Mouse (Mus musculus) erythroblast, adult 5-6 weeks (primary cell): ENCODE measurements around the gene Kcna3. TPM values are rescaled to one million over a fixed set of nuclear protein-coding genes. Genes with fewer than 3 reads are reported as not detected.

Experiments used
- ATAC-seq: replicated peaks from 2 replicates; pipeline ENCODE4 v1.8.0; 2016; ENCODE audit warnings: moderate number of reproducible peaks, mild to moderate bottlenecking, moderate TSS enrichment, inconsistent platforms; ENCODE audit not compliant: poor library complexity, low FRiP score, severe bottlenecking
- total RNA-seq, 2 experiments: library from RNA; stranded (forward) in 1 of 2; stranded (reverse) in 1 of 2; fragments of 150-400 nt in 1 of 2; fragments of 200-764, 138-1000 nt in 1 of 2; gene quantifications; 2 replicates each; pipeline versions ENCODE4 v1.2.3 to v1.2.4; 2015 to 2017; ENCODE audit warnings: low replicate concordance in 2 of 2

Kcna3 gene
- total RNA-seq (2015; ENCODE audit: low replicate concordance): 4.4 TPM in 1 of 2 replicates, not detected in the other
- 1.5 and 1.7 TPM in 2 replicates for total RNA-seq (2017; ENCODE audit: low replicate concordance)

GRCm38 (mm10) chr3:107035521-107036457 lies at the start of gene Kcna3:
Kcna3 (plus strand) TSS chr3:107036169.
- ATAC-seq: no peak

DNA sequence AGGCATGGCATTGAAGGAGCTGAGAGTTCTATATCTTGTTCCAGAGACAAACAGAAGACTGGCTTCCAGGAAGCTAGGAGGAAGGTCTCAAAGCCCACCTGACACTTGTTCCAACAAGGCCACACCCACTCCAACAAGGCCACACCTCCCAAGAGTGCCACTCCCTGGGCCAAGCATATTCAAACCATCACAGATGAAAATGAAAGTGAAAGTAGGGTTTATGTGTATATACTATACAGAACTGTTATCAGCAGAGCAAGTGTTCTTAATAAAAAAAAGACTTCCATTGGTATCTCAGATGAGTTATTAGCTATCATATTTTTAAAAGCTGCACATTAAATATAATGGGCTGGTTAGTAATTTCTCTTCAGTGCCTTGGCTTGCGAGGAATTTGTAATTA lies 44.6 kb upstream of the Kcna3 start:
- no peak for ATAC-seq

GRCm38 (mm10) chr3:106995347-106995746 lies 40.6 kb upstream of the Kcna3 start:
- ATAC-seq: no peak

- no peak for ATAC-seq
Observed at GRCm38 (mm10) chr3:106996186-106996585, 39.8 kb upstream of the Kcna3 start.

- no peak for ATAC-seq
Observed at GRCm38 (mm10) chr3:106998370-106998769, 37.6 kb upstream of the Kcna3 start.

DNA sequence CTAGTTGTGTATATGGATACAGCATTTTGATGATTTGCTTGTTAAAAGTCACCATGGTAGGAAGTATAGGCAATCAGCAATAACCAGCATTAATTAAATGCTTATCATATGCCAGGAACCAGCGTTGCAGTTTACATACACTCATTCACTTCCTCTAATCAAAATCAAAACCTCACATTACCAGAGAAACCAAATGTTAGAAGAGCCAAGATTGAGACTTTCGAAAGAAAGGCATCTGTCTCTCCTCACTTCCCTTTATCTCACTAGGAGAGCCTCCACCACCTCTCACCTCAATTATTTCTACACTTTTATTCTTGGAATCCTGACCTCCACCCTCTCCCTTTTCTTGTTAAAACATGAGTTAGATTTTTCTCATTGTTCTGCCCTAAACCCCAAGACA lies 35.8 kb upstream of the Kcna3 start:
- ATAC-seq: no peak

DNA sequence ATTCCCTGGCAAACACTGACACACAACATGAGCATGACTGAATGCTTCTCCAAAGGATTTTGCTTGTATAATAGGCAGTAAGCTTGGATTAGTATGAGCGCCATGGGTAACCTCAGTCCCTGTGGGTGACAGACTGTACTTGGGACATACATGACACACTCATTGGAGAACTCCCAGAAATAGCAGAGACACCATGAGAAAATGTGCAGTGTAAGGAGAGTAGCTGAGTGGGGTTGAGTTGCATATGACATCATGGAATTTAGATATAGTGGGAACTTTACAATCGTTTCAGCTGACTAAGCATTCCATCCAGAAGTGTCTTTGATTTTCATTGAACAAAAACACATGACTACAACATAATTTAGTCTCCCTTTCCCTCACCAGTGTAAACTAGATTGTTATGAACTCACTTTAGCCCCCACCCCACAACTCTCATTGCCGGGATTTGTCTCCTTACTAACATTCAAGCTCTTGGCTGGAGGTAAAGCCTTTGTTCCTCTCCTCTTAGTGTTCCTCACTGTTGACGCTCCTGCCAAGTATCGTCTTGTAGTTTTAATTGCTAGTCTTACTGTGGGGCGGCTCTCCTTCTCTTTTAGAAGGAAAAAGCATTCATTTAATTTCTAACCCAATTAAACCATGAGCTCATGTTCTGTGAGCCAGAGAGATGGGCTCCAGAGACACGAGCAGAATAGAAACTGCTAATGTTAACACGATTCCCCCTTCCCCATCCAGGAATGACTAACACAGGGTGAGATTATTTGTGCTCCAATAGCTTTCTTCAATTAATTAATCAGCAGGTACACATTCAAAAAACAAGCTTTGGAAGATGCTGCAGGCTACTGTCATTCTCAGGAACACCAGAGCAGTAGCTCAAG lies 33.5 kb upstream of the Kcna3 start:
- ATAC-seq: no peak

DNA sequence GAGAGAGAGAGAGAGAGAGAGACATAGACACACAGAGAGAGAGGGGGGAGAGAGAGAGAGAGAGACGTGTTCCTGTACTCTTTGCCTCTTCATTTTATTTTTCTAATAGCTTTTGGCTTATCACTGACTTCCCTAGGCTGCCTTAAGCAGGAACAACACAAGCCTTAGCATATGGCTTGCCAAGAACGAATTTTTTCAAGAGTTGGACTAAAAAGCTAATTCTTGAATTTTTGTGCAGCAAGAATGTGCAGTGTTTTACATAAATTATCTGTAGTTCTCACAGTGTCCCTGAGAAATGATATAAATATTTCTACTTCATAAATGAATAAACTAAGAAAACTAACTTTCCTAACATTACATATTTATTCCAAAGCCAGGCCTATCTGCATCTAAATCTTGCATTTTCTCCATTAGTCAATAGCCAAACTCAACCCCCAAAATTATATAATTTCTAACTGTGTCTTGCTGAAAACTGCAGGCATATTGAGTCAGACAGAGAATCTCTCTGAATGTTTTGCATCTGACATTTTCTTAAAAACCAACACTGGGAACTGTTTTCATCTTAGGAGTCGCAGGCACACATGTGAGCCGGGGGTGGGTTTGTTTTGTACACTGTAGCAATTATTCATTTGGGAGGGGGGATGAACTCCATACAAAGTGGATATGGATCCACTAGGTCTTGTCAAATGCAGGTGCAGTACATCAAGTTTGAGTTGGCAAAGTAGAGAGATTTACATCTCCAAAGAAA lies 26.5 kb upstream of the Kcna3 start:
- ATAC-seq: no peak

DNA sequence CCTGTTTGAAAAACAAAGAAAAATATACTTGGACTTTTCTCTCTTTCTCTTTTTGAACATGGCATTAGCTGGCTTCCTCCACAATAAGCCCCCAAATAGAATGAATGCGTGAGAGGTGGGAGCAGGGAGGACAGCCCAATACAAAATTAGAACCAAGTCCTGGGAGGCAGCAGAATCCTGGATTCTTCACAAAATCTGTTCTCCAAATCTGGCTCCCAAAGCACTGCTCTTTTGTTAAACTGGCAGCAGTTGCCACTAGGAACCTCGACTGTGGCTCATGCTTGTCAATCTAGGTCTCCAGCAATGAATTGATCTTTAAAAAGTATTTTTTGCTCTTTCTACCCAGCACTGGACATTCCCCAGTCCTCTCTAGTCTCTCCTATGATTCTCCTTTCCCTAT lies 17.7 kb upstream of the Kcna3 start:
- no peak for ATAC-seq

- no peak for ATAC-seq
Observed at GRCm38 (mm10) chr3:107031547-107031946, 4.4 kb upstream of the Kcna3 start.

DNA sequence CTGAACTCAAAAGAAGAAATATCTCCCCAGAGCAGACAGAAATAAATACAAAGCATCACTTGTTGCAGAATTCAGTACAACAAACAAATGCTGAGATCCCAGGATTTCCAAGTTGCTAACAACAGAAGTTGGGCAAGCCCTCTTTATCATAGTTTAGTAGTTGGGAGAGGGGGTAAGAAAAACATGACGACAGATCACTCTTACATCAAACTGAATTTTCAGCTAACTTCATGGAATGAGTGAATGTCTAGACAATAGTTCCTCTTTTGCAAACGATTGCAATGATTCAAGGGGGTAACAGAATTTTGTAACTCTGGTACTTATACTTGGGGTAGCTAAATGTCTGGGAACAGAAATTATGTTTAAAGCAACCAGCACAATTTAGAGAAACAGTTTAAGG lies 1.2 kb upstream of the Kcna3 start:
- no peak for ATAC-seq

DNA sequence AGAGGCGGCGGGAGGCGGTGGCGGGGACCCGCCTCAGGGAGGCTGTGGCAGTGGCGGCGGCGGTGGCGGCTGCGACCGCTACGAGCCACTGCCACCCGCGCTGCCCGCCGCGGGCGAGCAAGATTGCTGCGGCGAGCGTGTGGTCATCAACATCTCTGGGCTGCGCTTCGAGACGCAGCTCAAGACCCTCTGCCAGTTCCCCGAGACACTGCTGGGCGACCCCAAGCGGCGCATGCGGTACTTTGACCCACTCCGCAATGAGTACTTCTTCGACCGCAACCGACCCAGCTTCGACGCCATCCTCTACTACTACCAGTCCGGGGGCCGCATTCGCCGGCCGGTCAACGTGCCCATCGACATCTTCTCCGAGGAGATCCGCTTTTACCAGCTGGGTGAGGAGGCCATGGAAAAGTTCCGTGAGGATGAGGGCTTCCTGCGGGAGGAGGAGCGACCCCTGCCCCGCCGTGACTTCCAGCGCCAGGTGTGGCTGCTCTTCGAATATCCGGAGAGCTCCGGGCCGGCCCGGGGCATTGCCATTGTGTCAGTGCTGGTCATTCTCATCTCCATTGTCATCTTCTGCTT lies 580 bp downstream of the Kcna3 start:
- no peak for ATAC-seq

DNA sequence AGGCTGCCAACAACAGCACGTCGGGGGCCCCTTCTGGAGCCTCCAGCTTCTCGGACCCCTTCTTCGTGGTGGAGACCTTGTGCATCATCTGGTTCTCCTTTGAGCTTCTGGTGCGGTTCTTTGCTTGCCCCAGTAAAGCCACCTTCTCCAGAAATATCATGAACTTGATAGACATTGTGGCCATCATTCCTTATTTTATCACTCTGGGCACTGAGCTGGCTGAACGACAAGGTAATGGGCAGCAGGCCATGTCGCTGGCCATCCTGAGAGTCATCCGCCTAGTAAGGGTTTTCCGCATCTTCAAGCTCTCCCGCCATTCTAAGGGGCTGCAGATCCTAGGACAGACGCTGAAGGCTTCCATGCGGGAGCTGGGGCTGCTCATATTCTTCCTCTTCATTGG lies 1.1 kb downstream of the Kcna3 start:
- ATAC-seq: no peak

- ATAC-seq: no peak
Observed at GRCm38 (mm10) chr3:107037536-107038155, 1.7 kb downstream of the Kcna3 start.

GRCm38 (mm10) chr3:107038156-107038536 lies 2.2 kb downstream of the Kcna3 start:
- ATAC-seq: no peak

DNA sequence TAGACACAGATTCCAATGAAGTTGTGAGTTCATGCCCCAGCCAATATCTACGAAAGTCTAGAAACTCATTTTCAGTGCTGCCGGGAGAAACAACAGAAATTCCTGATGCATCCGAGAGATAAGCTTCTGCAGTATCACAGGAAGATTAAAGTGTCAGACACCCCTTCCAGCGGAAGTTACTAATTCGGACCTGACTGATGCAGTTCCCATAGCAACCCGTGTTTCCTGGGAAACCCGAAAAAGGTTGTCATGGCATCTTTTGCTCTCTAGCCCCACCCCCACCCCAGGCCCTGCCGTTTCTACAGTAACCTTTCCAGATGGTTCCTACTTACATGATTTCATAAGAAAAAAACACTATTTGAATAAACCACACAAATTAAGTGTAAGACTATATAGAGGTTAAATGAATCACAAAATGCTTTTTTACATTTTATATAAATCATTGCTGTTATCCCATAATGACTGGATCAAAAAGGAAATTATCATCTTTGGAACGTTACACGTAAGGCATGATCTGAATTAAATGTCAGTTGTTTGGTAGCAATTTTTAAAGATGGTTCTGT lies 2.8 kb downstream of the Kcna3 start:
- no peak for ATAC-seq

DNA sequence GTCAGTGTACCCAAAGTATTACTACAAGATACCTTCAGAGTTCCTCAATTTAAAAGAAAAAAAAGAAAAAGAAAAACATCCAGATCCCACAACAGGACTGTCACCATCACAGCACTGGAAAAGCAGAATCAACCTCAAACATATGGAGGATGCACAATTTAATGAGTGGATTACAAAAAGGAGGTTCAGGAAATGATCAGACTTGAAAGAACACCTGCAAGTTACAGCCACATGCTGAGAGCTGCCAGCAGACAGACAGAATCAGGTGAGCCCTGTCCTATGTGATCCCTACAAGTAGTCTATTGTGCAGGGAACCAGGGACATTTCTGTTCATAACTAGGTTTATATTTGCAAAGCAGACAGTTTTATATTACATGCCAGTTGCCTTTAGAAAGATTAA lies 3.3 kb downstream of the Kcna3 start:
- ATAC-seq: no peak

GRCm38 (mm10) chr3:107040408-107040807 lies 4.4 kb downstream of the Kcna3 start:
- ATAC-seq: no peak

- ATAC-seq: no peak
Observed at GRCm38 (mm10) chr3:107041718-107042117, 5.7 kb downstream of the Kcna3 start.
